Mouse (Mus musculus): ENCODE data around the gene Olfr272. TPM values are rescaled to one million over a fixed set of nuclear protein-coding genes. Genes with fewer than 3 reads are reported as not detected.

Olfr272 gene
- not detected in 2 replicates for polyA plus RNA-seq (2012; rRNA removed)

DNA sequence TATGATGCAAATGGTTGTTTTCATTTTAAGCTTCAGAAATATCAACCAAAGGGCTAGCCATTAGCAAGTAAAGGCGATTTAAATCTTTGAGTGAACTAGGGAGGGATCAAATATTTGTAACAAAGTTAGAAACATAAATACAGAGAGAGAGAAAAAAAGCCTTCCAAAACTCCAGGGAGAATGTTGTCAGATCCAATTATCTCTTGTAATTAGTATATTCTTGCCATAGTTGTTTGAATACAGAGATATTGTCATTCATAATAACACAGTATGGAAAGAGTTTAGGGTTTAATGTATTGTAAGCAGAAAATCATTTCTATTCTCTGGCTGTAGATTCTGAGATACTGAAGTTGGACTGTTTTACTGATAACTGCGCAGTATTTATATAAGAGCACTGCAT, at the start of gene Olfr272:
Gene Olfr272 (minus strand): TSS at position 101 of the 400 bp plus-strand sequence.

DNA sequence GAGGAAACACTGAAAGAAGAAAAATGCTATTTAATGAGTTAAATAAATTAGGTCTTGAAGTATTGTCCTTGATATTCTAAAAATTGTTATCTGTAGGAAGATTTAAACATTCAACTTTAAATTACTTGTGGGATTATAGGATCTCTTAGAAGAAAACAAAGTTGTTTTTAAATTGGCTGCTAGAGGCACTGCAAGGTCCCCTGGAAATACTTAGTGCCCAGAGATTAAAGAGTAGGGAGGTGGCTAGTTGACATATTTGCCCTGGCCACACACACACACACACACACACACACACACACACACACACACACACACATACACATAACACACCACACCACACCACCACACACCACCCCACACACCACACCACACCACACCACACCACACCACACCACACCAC, 45.3 kb upstream of the Olfr272 start, which contains the start of gene Olfr270:
Gene Olfr270 (plus strand): TSS at position 301 of the 400 bp plus-strand sequence.

Other genes with a start within 250 kb of the Olfr272 start
- gene Olfr275, start 104.6 kb downstream of the Olfr272 start, polyA plus RNA-seq (2012; rRNA removed): not detected in 2 replicates
- not detected in 2 replicates for gene Olfr273, start 59.9 kb downstream of the Olfr272 start, polyA plus RNA-seq (2012; rRNA removed)
- not detected in 2 replicates for gene Olfr270, start 45.4 kb upstream of the Olfr272 start, polyA plus RNA-seq (2012; rRNA removed)
- gene Nipsnap3a, start 70.1 kb upstream of the Olfr272 start, polyA plus RNA-seq (2012; rRNA removed): not detected in 2 replicates
- gene Nipsnap3b, start 92.7 kb upstream of the Olfr272 start, polyA plus RNA-seq (2012; rRNA removed): 30.5 and 36.6 TPM in 2 replicates
- gene Abca1, start 240.7 kb upstream of the Olfr272 start, polyA plus RNA-seq (2012; rRNA removed): 1.9 and 2.1 TPM in 2 replicates